Mouse (Mus musculus) ES-Bruce4 (cell line): ENCODE data around the gene Cep128.

Experiments
- CTCF ChIP-seq: IDR thresholded peaks from one replicate; pipeline ENCODE4 v1.8.1; 2011; ENCODE audit warnings: low read depth, low read length
- POLR2A ChIP-seq: IDR thresholded peaks from one replicate; pipeline ENCODE4 v1.8.1; 2011; ENCODE audit warnings: low read length; ENCODE audit not compliant: insufficient read depth

- no peak for TF ChIP-seq POLR2A
- no peak for TF ChIP-seq CTCF
Observed at GRCm38 (mm10) chr12:91176808-91177526, 207.2 kb downstream of the Cep128 start.
